Mouse (Mus musculus): ENCODE data around the gene Depp1. TPM values are rescaled to one million over a fixed set of nuclear protein-coding genes. Genes with fewer than 3 reads are reported as not detected.
A peak's percentile ranks its signal among the peaks of the same experiment; 100 is the strongest.

Depp1 gene
- polyA plus RNA-seq, 1 experiment: not detected

DNA sequence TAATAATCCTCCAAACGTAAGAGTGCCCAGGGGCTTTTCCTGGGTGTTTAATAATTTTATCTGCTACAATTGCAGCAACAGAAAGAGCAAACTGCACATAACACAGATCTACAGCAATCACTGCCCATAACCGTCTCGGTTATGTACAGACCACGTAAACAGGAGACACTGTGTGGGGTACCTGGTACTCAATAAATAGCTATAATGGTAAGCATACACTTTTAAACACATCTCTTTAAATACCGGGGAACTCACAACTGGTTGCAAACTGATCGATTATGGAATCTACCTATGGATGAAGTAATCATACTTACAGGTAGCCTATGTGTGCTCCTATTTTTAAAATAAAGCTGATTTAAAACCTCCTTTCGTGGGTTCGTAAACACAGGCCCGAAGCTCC is 22.3 kb upstream of the Depp1 start:
- Histone ChIP-seq H3K9me3 (replicated peaks; ENCODE audit: control insufficient read depth, insufficient read depth, low read length, poor library complexity, severe bottlenecking) (no peaks in the 10 kb centered on the region), H3K9ac (ENCODE audit: low read depth, poor library complexity, severe bottlenecking) (peak overlapping the region; percentile 76), H3K27ac (ENCODE audit: insufficient read depth, low read length) (no peak overlapping the region), H3K4me3 (ENCODE audit: low read depth, low read length) (peak overlapping the region; percentile 82), H3K27me3 (ENCODE audit: control insufficient read depth, insufficient read depth, low read length, poor library complexity, severe bottlenecking) (no peaks in the 10 kb centered on the region), H3K36me3 (ENCODE audit: control insufficient read depth, insufficient read depth, low read length, poor library complexity, severe bottlenecking) (peaks cover 2% of the 10 kb centered on the region; the same call in 1 of the 2 replicates), H3K4me1 (ENCODE audit: control insufficient read depth, insufficient read depth, low read length) (no peaks in the 10 kb centered on the region)
- TF ChIP-seq POLR2A (IDR thresholded peaks at IDR 0.05; ENCODE audit: insufficient read depth, low read length) (no peak), EP300 (IDR thresholded peaks at IDR 0.05; ENCODE audit: insufficient read depth, low read depth, low read length) (no peak), CTCF (IDR thresholded peaks at IDR 0.05; ENCODE audit: low read depth, low read length) (no peak)

- TF ChIP-seq EP300 (IDR thresholded peaks at IDR 0.05; ENCODE audit: insufficient read depth, low read depth, low read length) (no peak), CTCF (IDR thresholded peaks at IDR 0.05; ENCODE audit: low read depth, low read length) (no peak), POLR2A (IDR thresholded peaks at IDR 0.05; ENCODE audit: insufficient read depth, low read length) (no peak)
- Histone ChIP-seq H3K9me3 (replicated peaks; ENCODE audit: control insufficient read depth, insufficient read depth, low read length, poor library complexity, severe bottlenecking) (no peaks in the 10 kb centered on the region), H3K4me1 (ENCODE audit: control insufficient read depth, insufficient read depth, low read length) (no peaks in the 10 kb centered on the region), H3K36me3 (ENCODE audit: control insufficient read depth, insufficient read depth, low read length, poor library complexity, severe bottlenecking) (peaks cover 2% of the 10 kb centered on the region; the same call in 1 of the 2 replicates), H3K27me3 (ENCODE audit: control insufficient read depth, insufficient read depth, low read length, poor library complexity, severe bottlenecking) (no peaks in the 10 kb centered on the region), H3K4me3 (ENCODE audit: low read depth, low read length) (peak within 1 kb of the TSS; percentile 82), H3K27ac (ENCODE audit: insufficient read depth, low read length) (no peak within 1 kb of the TSS), H3K9ac (ENCODE audit: low read depth, poor library complexity, severe bottlenecking) (peak within 1 kb of the TSS; percentile 76)
Observed at GRCm38 (mm10) chr6:116628539-116629171, 21.8 kb upstream of the Depp1 start, which contains the start of gene Zfp422. Gene Zfp422, minus strand, starts transcription at chr6:116628999.

DNA sequence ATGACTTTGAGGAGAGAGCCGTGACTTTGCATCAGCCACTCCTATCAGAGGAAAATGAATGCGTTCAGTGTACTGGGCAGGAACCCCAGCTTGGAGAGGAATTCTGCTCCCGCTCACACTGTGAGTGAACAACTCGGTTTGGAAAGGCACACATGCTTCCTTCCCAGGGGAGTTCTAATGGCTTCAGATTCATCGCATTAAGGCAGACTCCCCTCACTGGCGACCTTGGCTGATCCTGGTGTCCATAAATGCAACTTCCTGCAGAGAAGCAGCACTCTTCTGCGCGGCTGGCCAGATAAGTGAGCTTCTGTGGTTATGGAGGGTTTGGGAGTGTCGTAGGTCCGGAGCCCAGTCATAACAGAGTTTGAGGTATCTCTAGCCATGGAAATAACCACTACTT is 20.6 kb upstream of the Depp1 start:
- Histone ChIP-seq H3K9ac (ENCODE audit: low read depth, poor library complexity, severe bottlenecking) (no peak overlapping the region), H3K4me1 (ENCODE audit: control insufficient read depth, insufficient read depth, low read length) (no peaks in the 10 kb centered on the region), H3K27me3 (ENCODE audit: control insufficient read depth, insufficient read depth, low read length, poor library complexity, severe bottlenecking) (no peaks in the 10 kb centered on the region), H3K4me3 (ENCODE audit: low read depth, low read length) (no peak overlapping the region), H3K9me3 (replicated peaks; ENCODE audit: control insufficient read depth, insufficient read depth, low read length, poor library complexity, severe bottlenecking) (no peaks in the 10 kb centered on the region), H3K27ac (ENCODE audit: insufficient read depth, low read length) (no peak overlapping the region), H3K36me3 (ENCODE audit: control insufficient read depth, insufficient read depth, low read length, poor library complexity, severe bottlenecking) (peaks cover 2% of the 10 kb centered on the region; the same call in 1 of the 2 replicates)
- TF ChIP-seq CTCF (IDR thresholded peaks at IDR 0.05; ENCODE audit: low read depth, low read length) (no peak), EP300 (IDR thresholded peaks at IDR 0.05; ENCODE audit: insufficient read depth, low read depth, low read length) (no peak), POLR2A (IDR thresholded peaks at IDR 0.05; ENCODE audit: insufficient read depth, low read length) (no peak)

DNA sequence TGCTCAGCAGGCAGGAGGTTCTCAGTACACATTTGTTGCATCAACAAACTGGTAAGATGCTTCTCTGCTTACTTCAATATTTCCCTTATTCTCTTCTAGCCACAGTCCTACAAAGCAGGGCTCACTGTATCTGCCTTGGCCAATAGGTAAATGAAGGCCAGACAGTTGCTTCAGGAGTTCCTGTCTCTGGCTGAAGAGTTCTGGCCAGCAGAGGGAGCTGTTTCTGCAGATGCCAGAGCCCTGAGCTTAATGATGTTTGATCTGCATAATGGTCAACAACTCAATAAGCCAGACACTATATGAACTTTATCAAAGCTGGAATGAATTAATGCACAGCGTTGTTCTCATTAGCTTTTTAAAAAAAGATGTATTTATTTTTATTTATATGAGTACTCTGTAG is 18.3 kb upstream of the Depp1 start:
- H3K27ac ChIP-seq (ENCODE audit: insufficient read depth, low read length): no peak overlapping the region
- no peaks in the 10 kb centered on the region for H3K27me3 ChIP-seq (ENCODE audit: control insufficient read depth, insufficient read depth, low read length, poor library complexity, severe bottlenecking)
- H3K36me3 ChIP-seq (ENCODE audit: control insufficient read depth, insufficient read depth, low read length, poor library complexity, severe bottlenecking): no peaks in the 10 kb centered on the region
- no peak overlapping the region for H3K4me3 ChIP-seq (ENCODE audit: low read depth, low read length)
- no peaks in the 10 kb centered on the region for H3K9me3 ChIP-seq (replicated peaks; ENCODE audit: control insufficient read depth, insufficient read depth, low read length, poor library complexity, severe bottlenecking)
- no peaks in the 10 kb centered on the region for H3K4me1 ChIP-seq (ENCODE audit: control insufficient read depth, insufficient read depth, low read length)
- TF ChIP-seq EP300 (IDR thresholded peaks at IDR 0.05; ENCODE audit: insufficient read depth, low read depth, low read length) (no peak), CTCF (IDR thresholded peaks at IDR 0.05; ENCODE audit: low read depth, low read length) (peak; percentile 83), POLR2A (IDR thresholded peaks at IDR 0.05; ENCODE audit: insufficient read depth, low read length) (no peak)
- H3K9ac ChIP-seq (ENCODE audit: low read depth, poor library complexity, severe bottlenecking): no peak overlapping the region

DNA sequence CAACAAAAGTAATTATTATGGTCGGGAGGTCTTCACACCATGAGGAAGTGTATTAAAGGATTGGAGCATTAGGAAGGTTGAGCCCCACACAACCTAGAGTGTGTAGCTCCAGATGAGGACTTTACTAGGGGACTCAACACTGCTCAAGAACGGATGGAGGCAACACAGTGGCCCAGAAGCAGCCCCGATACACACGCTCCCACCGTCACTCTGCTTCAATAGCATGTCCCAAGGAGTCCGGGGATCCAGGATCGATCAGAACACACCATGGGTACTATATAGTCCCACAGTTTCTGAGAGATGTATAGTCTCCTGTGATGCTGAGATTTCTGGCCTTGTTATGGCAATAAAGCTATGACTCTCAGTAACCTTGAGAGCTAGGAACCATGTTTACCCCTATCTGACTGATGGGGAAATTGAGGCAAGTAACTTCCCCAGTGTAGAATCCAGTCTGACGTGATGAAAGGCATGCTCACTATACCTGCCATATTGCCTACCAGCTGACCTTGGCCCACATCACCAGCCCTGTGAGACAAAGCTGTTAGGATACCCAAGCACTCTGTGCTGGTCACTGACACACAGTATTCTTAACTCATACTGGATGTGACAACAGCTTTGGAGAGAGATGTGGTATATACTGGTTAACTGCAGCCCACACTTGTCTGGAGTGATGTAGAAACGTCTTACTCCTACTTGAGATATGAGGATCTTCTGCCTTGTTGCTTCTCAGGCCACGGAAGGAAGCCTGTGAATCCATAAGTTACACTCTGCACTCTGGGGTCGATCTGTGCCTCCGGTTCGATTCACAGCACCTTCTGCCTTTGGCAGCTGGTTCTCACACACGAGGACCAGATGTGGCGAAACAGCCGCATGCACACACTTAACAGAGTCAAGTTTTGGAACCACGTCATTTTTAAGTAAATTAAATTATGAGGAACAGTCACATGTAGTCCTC is 16.4 kb upstream of the Depp1 start:
- no peak overlapping the region for H3K9ac ChIP-seq (ENCODE audit: low read depth, poor library complexity, severe bottlenecking)
- no peak overlapping the region for H3K4me3 ChIP-seq (ENCODE audit: low read depth, low read length)
- H3K4me1 ChIP-seq (ENCODE audit: control insufficient read depth, insufficient read depth, low read length): no peaks in the 10 kb centered on the region
- H3K36me3 ChIP-seq (ENCODE audit: control insufficient read depth, insufficient read depth, low read length, poor library complexity, severe bottlenecking): no peaks in the 10 kb centered on the region
- no peak for TF ChIP-seq CTCF (IDR thresholded peaks at IDR 0.05; ENCODE audit: low read depth, low read length)
- no peaks in the 10 kb centered on the region for H3K9me3 ChIP-seq (replicated peaks; ENCODE audit: control insufficient read depth, insufficient read depth, low read length, poor library complexity, severe bottlenecking)
- H3K27ac ChIP-seq (ENCODE audit: insufficient read depth, low read length): no peak overlapping the region
- H3K27me3 ChIP-seq (ENCODE audit: control insufficient read depth, insufficient read depth, low read length, poor library complexity, severe bottlenecking): no peaks in the 10 kb centered on the region

Data from ES-Bruce4 (cell line).